ENCODE assay signal across 16 mouse cellular contexts in genomic region chr6:17246959-17247358, GRCm38 (mm10). TPM values are rescaled to one million over a fixed set of nuclear protein-coding genes. Genes with fewer than 3 reads are reported as not detected.
"Had no signal": no experiment of that assay in that cellular context is flagged by ENCODE, and none has a peak within 500 bp of the region (broad histone marks: within the 10 kb centered on the region; RNA-seq: fewer than 3 reads in every experiment).

No protein-coding gene starts in this region.

- H3K27me3 ChIP-seq: limb, embryonic 12.5 days; limb, embryonic 15.5 days; midbrain, embryonic 13.5 days had no signal

- H3K4me1 ChIP-seq: limb, embryonic 15.5 days; midbrain, embryonic 13.5 days had no signal

- H3K36me3 ChIP-seq: limb, embryonic 12.5 days; limb, embryonic 15.5 days; midbrain, embryonic 13.5 days had no signal

- DNase-seq: kidney, adult 18-20 months; kidney, adult 9 months; kidney, postnatal 14 days; kidney, postnatal 4 days; left cerebral cortex, postnatal 4 days; liver, postnatal 0 days; lung, embryonic 14.5 days; thymus, adult 2 months; thymus, postnatal 36 days had no signal

- H3K27ac ChIP-seq: limb, embryonic 12.5 days; limb, embryonic 15.5 days; liver, embryonic 14.5 days; macrophage; midbrain, embryonic 13.5 days had no signal

- H3K9me3 ChIP-seq: limb, embryonic 12.5 days; limb, embryonic 15.5 days; midbrain, embryonic 13.5 days had no signal

- H3K4me3 ChIP-seq: limb, embryonic 12.5 days; limb, embryonic 15.5 days; midbrain, embryonic 13.5 days had no signal

RNA-seq across cellular contexts. Expression of gene Cav1, which starts 59.2 kb away (rescaled TPM):
- total RNA-seq: megakaryocyte, adult 5-6 weeks; monocyte, adult 5-6 weeks had no signal
